Mouse (Mus musculus) heart, adult 2 months (tissue): Measurements from ENCODE around the gene Hoxb9.

Source experiments
- EP300 ChIP-seq: fragments of 200-500 bp; IDR thresholded peaks from 2 replicates; pipeline ENCODE4 v1.6.1; 2011; ENCODE audit warnings: low read depth, low read length, control low read depth; ENCODE audit not compliant: insufficient read depth
- POLR2A ChIP-seq: fragments of 200-500 bp; IDR thresholded peaks from 2 replicates; pipeline ENCODE4 v1.6.1; 2011; ENCODE audit warnings: mild to moderate bottlenecking, low read depth, low read length, control low read depth; ENCODE audit not compliant: insufficient read depth

DNA sequence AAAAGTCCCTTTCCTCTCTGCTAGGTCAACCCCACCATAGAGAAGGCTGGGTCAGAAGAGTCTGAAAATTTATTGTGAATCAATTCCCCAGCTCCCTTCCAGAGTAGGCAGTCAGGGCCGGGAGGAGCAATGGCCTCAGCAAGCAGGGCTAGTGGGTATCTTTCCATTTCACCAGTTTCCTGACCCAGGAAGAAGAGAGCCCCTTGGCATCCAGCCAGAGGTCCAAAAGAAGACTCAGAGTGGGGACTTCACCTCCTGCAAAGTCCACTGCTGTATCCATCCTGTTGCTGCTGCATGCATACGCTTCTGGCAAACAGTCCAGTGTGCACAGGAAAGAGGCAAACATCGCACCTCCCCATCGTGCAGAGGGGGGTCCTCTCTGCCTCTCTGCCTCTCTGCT, 4.6 kb downstream of the Hoxb9 start:
- no peak for TF ChIP-seq POLR2A
- TF ChIP-seq EP300 = no peak
